Mouse (Mus musculus) midbrain, embryonic 12.5 days (tissue): ENCODE measurements around the gene Notum. TPM values are rescaled to one million over a fixed set of nuclear protein-coding genes. Genes with fewer than 3 reads are reported as not detected.
A peak's percentile ranks its signal among the peaks of the same experiment; 100 is the strongest.

ENCODE experiments used
- ATAC-seq: fragments of 200-750 bp; cut with Nextera tagmentation; 2 replicates; pipeline ENCODE4 v1.8.0; 2017; ENCODE audit warnings: low read depth, moderate TSS enrichment, moderate library complexity; ENCODE audit not compliant: low FRiP score
- H3K27ac ChIP-seq: fragments of 300-500 bp; sonication (generic); replicated peaks from 2 replicates; pipeline ENCODE4 v1.5.1; 2016; ENCODE audit warnings: mild to moderate bottlenecking
- H3K27me3 ChIP-seq: fragments of 300-500 bp; sonication (generic); 2 replicates; pipeline ENCODE4 v1.6.1; 2016; ENCODE audit warnings: mild to moderate bottlenecking
- H3K36me3 ChIP-seq: fragments of 300-500 bp; sonication (generic); 2 replicates; pipeline ENCODE4 v1.6.1; 2016
- H3K4me1 ChIP-seq: fragments of 300-500 bp; sonication (generic); 2 replicates; pipeline ENCODE4 v1.6.1; 2016
- H3K4me2 ChIP-seq: fragments of 300-500 bp; sonication (generic); replicated peaks from 2 replicates; pipeline ENCODE4 v1.6.1; 2016; ENCODE audit warnings: mild to moderate bottlenecking, moderate library complexity
- H3K4me3 ChIP-seq: fragments of 300-500 bp; sonication (generic); 2 replicates; pipeline ENCODE4 v1.5.1; 2016; ENCODE audit warnings: mild to moderate bottlenecking
- H3K9ac ChIP-seq: fragments of 300-500 bp; sonication (generic); replicated peaks from 2 replicates; pipeline ENCODE4 v1.6.1; 2016; ENCODE audit warnings: mild to moderate bottlenecking, moderate library complexity
- H3K9me3 ChIP-seq: fragments of 300-500 bp; sonication (generic); 2 replicates; pipeline ENCODE4 v1.6.1; 2016; ENCODE audit warnings: mild to moderate bottlenecking
- WGBS: fragments of 180-500 bp; shearing (Covaris S2); methylation state at CpG from one replicate; pipeline ENCODE4 v1.1.7; 2016; 5-methylcytosine and 5-hydroxymethylcytosine counted together
- polyA plus RNA-seq: library from polyadenylated mRNA; unstranded; fragments of >200 nt; fragmentation: Nextera tagmentation; extraction: Ambion mirVana; gene quantifications from 2 replicates; pipeline ENCODE4 v1.2.1, GENCODE M21; 2016

Gene Notum
- polyA plus RNA-seq, 1 experiment from 2014 or later, result 0.87 TPM

DNA sequence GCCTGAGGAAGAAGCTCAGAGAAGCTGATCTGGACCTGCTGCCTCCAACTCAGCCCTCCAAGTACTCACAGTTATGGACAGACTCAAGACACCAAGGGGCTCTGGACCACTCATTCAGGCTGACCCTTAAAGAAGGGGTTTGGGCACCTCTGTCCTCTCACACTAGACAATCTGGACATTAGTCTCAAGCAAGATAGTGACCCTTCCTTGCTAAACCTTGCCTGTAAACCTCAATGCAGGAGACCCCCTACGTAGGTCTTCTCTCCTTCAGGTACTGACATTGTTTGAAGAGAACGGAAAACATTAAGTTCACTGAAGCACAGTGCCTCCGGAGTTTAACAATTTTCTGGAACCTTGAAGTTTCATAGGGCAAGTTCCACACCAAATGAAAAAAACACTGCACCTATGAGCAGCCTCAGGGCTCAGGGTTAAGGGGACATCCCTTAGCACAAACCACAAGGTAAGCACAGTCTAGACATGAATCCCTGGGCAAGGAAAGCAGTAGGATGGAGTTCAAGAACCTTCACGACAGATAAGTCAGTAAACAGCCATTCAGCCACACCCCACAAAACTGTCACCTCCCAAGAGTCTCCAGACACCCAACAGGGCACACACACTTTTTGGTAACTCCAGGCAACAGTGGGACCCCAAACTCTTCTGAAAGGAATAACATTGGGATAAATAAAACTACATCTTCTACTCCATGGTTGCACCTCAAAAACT, 29.1 kb downstream of the Notum start:
- Histone ChIP-seq H3K4me2 (peak overlapping the region; percentile 96), H3K27me3 (no peaks in the 10 kb centered on the region), H3K4me3 (peak overlapping the region; percentile 97), H3K9ac (peak overlapping the region; percentile 93), H3K9me3 (no peaks in the 10 kb centered on the region), H3K4me1 (peaks cover 35% of the 10 kb centered on the region), H3K36me3 (peaks cover 20% of the 10 kb centered on the region), H3K27ac (peak overlapping the region; percentile 85)
- 66% methylated on average over 4 of the region's 4 CpGs for WGBS
- no peak for ATAC-seq

DNA sequence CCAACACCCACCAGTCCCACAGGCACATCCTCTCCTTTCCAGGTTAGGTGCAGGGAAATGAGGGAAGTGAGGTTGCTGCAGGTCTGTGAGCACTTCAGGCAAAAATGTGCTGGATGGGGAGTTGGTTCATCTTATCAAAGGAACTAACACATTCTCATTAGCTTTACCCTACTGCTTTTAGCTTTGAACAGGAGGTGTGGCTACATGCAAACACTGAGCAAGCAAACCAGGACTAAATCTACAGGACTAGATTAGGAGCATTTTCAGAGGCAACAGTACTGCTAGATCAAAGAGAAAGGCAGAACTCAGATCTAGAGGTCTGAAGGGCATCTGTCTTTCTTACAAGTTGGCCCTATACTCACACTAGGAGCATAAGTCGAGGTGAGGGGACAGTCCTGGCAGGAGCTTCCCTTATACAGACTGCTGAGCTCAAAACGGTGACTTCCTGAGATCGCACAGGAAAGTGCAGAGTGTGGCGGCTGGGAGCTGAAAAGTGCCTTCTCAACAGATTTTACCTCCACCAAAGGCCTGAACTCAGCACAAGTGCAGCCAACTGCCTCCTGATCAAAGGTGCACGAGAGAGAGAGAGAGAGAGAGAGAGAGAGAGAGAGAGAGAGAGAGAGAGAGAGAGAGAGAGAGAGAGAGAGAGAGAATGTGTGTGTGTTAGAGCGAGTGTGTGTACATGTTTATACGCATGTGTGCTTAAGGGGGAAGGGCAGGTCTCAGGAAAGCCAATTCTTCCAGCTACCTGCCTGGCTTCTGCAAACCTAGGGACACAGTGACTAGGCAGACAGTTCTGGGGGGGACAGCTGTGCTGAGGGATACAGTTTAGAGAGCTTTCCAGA, 29.9 kb downstream of the Notum start:
- Histone ChIP-seq H3K9ac (peak overlapping the region; percentile 46), H3K4me2 (peak overlapping the region; percentile 96), H3K36me3 (peaks cover 20% of the 10 kb centered on the region), H3K4me3 (peak overlapping the region; percentile 97; the same call in 1 of the 2 replicates), H3K27ac (peak overlapping the region; percentile 10; the same call in 1 of the 2 replicates), H3K27me3 (no peaks in the 10 kb centered on the region), H3K4me1 (peaks cover 35% of the 10 kb centered on the region), H3K9me3 (no peaks in the 10 kb centered on the region)
- no peak for ATAC-seq
- 42% methylated on average over 7 of the region's 7 CpGs for WGBS

DNA sequence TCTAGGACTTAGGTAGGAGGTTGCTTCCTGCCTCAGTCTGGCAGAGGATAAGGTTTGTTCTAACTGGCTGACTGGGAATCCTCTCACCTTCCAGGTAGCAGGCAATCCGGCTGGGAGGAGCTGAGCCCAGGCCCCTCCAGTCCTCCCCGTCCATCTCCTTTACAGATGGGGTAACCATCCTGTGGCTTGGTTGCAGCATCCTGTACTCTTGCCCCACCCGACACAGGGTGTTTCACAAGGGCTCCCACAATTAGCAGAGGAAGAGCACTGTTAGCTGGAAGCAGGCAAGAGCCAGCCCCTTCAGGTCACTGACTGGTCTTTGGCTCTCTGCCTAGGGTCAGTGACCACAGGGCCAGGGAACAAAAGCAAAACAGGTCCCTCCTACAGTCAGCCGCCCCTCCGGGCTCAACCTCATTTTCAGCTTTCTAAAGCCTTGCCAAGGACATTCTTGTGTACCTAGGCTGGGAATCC, 30.5 kb downstream of the Notum start:
- Histone ChIP-seq H3K4me2 (no peak overlapping the region), H3K4me1 (peaks cover 39% of the 10 kb centered on the region), H3K9ac (peak overlapping the region; percentile 46), H3K27me3 (no peaks in the 10 kb centered on the region), H3K4me3 (no peak overlapping the region), H3K9me3 (no peaks in the 10 kb centered on the region), H3K36me3 (peaks cover 20% of the 10 kb centered on the region), H3K27ac (peak overlapping the region; percentile 10; the same call in 1 of the 2 replicates)
- 31% methylated on average over 5 of the region's 5 CpGs for WGBS
- no peak for ATAC-seq

DNA sequence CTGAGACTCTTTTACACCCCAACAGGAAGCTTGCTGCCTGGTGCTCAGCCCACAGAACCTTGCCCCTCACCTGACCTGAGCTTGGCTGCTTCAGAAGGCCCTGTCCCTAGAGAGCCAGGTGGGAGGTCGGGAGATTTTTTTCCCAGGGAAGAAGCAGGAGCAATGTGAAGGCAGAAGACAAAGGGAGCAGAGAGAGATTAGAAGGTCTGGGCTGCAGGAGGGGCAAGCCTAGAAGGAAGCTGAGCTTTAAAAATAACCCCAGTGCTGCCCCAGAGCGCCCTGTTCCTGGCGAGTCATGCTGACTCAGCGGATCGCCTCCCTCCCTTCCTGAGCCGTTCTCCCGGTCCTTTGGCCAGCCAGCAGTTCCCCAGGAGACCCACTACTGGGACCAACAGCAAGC, 31.1 kb downstream of the Notum start:
- Histone ChIP-seq H3K27me3 (no peaks in the 10 kb centered on the region), H3K9me3 (no peaks in the 10 kb centered on the region), H3K36me3 (peaks cover 20% of the 10 kb centered on the region), H3K4me2 (peak overlapping the region; percentile 17; the same call in 1 of the 2 replicates), H3K9ac (peak overlapping the region; percentile 46; the same call in 1 of the 2 replicates), H3K27ac (no peak overlapping the region), H3K4me3 (0 out of 2 replicates have a peak overlapping the region, but pooled peaks have one; percentile 4), H3K4me1 (peaks cover 43% of the 10 kb centered on the region)
- ATAC-seq, result no peak
- 28% methylated on average over 7 of the region's 7 CpGs for WGBS

DNA sequence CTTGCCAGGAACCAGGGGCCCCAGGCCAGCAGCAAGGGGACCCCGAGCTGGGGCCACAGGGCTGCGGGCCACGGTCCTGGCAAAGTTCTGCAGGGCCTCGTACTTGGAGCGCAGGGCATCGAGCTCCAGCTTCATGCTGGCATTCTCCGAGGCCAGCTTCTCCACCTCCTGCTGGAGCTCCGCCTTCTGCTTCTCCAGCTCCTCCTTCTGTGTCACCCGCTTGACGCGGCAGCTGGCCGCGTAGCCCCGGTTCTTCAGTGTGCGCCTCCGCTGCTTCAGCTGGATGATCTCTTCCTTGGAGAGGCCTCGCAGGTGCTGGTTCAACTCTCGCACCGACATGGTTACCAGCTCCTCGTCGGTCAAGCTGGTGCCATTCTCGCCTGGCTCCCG, 31.6 kb downstream of the Notum start:
- H3K4me3 ChIP-seq, result 0 out of 2 replicates have a peak overlapping the region, but pooled peaks have one; percentile 4

DNA sequence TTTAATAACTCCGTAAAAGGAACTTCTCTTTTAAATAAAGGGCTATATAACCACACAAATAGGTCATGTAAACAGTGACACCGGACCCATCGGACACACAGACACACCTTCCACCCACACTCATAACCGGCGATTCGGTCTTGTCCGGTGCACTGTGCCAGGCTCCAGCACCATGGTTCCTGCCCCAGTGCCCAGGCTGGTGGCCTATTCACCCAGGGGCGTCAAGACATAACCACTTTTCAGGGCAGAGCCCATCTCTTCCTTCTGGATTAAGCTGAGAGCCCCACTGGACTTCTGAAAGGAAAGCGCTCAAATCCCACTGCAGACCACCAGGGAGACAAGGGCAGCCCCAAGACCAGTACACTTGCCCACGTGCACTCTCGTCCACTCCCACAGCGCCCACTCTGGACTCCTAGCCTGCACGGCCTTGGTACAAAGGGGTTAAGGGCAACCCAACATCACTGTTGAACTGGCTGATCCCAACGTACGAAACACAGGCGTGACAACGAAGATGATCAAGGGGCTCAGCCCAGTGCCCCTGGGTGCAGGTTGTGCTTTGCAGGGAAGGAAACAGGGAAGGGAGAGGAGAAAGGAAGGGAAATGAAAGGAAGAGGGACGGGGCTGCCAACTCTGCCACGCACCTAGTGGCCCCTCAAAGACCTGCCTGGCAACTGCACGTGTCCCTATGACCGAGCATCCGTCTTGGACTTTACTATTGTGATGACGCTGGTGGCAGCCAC, 32.2 kb downstream of the Notum start:
- Histone ChIP-seq H3K27ac (no peak overlapping the region), H3K4me2 (no peak overlapping the region)

More for the DNA sequence above, 31.6 kb downstream of the Notum start:
- H3K9ac ChIP-seq, result peak overlapping the region; percentile 46
- no peaks in the 10 kb centered on the region for H3K27me3 ChIP-seq
- H3K4me1 ChIP-seq, result peaks cover 43% of the 10 kb centered on the region
- H3K4me2 ChIP-seq, result no peak overlapping the region
- H3K9me3 ChIP-seq, result no peaks in the 10 kb centered on the region
- ATAC-seq, result no peak
- no peak overlapping the region for H3K27ac ChIP-seq
- 79% methylated on average over 23 of the region's 23 CpGs for WGBS
- peaks cover 20% of the 10 kb centered on the region for H3K36me3 ChIP-seq

DNA sequence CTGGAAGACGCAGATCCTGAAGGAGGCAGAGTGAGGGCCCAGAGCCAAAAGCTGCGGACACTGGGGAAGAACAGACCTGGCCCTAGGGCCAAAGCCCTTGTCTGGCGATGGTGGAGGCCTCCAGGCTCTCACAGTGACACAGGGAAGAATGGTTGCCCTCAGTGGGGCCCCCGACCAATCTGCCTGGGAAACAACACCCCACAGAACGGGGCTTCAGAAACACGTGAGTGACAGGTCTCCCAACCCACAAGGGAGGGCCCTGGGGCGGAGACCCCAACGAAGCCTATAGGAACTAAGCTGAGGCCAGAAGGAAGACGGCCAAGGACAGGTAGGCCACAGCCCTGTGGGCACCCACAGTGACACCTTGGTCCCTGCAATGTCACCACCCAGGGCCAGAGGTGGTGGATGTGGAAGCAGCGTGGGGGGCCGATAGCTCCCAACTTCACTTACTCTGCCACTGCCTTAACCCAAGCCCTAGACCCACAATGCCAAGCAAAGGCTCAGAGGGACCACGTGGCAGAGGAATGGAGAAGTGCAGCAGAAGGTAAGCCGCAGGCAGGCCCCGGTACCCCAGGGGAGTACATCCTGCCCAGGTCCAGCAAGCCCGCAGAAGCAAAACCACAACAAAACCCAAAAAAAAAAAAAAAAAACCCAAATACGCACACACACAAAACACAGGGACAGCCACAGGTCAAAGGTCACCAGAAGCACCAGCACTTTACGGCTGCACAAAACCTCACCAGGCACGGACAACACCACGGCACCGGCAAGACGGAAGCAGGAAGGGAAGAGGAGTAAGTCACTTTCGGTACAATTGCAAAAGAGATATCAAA, 33.3 kb downstream of the Notum start:
- ATAC-seq, result no peak
- WGBS, result 85% methylated on average over 22 of the region's 22 CpGs

More for the DNA sequence above, 32.2 kb downstream of the Notum start:
- 95% methylated on average over 23 of the region's 23 CpGs for WGBS
- peaks cover 20% of the 10 kb centered on the region for H3K36me3 ChIP-seq
- H3K4me1 ChIP-seq, result peaks cover 49% of the 10 kb centered on the region
- H3K9ac ChIP-seq, result no peak overlapping the region
- H3K27me3 ChIP-seq, result no peaks in the 10 kb centered on the region
- H3K4me3 ChIP-seq, result no peak overlapping the region
- no peak for ATAC-seq
- H3K9me3 ChIP-seq, result no peaks in the 10 kb centered on the region

DNA sequence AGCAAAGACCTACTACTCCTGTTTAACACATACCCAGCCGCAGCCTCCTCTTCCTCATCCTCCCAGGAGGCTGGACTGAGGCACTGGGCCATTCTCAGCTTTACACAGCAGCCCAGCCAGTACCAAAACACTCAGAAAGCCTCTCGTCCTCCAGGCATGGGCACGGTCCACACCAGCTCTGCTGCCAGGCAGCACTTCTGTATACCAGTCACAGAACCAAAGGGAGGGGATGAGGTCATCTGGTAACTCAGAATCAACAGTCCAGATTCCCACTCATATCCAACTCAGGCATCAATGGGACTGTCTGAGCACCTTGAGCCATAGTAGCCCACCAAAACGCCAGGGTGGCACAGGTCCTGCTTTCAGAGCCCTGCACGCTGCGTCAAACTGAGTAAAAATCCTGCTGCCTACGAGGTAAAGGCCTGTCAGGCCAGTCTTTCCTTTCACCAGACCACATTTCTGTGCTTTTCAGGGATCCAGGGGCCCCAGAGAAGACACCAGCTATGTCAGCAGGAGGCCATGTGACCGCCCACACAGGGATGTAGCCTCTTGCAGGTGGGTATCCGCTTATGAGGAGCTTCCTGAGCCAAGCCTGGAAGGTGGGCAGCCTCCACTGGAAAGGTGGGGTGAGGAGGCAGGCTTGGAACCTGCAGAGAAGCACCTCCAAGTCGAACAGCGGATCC, 34.0 kb downstream of the Notum start:
- peaks cover 47% of the 10 kb centered on the region for H3K4me1 ChIP-seq
- H3K36me3 ChIP-seq, result peaks cover 25% of the 10 kb centered on the region
- 94% methylated on average over 11 of the region's 11 CpGs for whole genome bisulfite sequencing
- no peak for ATAC-seq
- no peak overlapping the region for H3K9ac ChIP-seq
- H3K27me3 ChIP-seq, result no peaks in the 10 kb centered on the region
- no peak overlapping the region for H3K4me2 ChIP-seq
- no peaks in the 10 kb centered on the region for H3K9me3 ChIP-seq
- no peak overlapping the region for H3K27ac ChIP-seq
- no peak overlapping the region for H3K4me3 ChIP-seq

More for the DNA sequence above, 33.3 kb downstream of the Notum start:
- Histone ChIP-seq H3K36me3 (peaks cover 20% of the 10 kb centered on the region), H3K9me3 (no peaks in the 10 kb centered on the region), H3K4me1 (peaks cover 54% of the 10 kb centered on the region), H3K4me3 (no peak overlapping the region), H3K27ac (no peak overlapping the region), H3K4me2 (no peak overlapping the region), H3K27me3 (no peaks in the 10 kb centered on the region), H3K9ac (no peak overlapping the region)

DNA sequence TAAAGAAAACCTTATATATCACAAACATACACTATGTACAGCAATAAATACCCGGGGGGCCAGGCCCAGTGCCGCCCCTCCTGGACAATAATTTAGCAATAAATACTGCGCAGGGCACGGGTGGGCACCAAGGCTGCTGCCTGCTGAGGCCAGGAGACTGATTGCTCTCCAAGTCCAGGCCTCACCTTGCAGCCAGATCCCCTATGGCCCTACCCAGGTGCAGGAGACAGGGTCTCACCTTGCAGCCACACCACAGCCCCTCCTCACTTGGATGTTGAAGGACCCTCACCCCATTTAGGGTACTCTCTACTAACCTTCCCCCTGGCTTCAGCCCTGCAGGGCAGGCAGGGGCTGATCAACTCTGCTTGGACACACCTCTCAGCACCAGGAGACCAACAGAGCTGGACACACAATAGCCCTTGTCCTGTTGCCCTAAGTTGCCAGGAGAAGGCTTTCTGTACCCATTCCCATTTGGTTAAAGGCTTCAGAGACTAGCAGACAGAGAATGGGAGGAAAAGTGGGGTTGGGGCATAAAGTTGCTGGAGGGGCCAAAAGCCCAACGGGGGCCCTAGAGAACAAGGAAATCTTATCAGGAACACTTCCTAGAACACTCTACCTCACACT, 35.7 kb downstream of the Notum start, which contains the start of gene Sirt7:
Gene Sirt7 (minus strand): TSS at position 89 of the 624 bp plus-strand sequence.
- WGBS, result 27% methylated on average over 5 of the region's 5 CpGs
- peak within 1 kb of the TSS; percentile 99 for H3K4me3 ChIP-seq
- H3K36me3 ChIP-seq, result peaks cover 40% of the 10 kb centered on the region
- H3K27ac ChIP-seq, result peak within 1 kb of the TSS; percentile 78
- peak within 1 kb of the TSS; percentile 84 for H3K9ac ChIP-seq
- peaks cover 30% of the 10 kb centered on the region for H3K4me1 ChIP-seq
- no peaks in the 10 kb centered on the region for H3K27me3 ChIP-seq
- no peaks in the 10 kb centered on the region for H3K9me3 ChIP-seq
- peak within 1 kb of the TSS; percentile 100 for H3K4me2 ChIP-seq
- ATAC-seq, result peak; percentile 68

DNA sequence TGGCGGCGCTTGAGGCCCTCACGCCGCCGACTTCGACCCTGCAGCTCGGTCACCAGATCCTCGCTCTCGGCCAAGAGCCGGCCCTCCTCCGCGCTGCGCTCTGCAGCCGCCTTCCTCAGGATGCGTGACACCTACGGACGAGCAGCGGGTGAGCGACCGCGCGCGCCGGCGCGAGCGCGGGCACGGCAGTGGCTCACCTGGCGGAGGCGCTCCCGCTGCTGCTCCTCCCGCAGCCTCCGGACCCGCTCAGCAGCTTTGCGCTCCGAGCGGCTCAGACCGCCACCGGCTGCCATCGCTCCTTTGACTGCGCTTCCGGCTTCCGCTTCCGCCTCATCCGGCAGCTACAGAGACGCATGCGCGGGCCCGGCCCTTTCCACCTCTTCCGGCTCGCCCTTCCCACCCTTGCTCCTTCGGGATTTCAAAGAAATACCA, 36.3 kb downstream of the Notum start:
- peak overlapping the region; percentile 100 for H3K4me2 ChIP-seq
- peak overlapping the region; percentile 99 for H3K4me3 ChIP-seq
- ATAC-seq, result peak; percentile 81
- under 1% methylated on average over 52 of the region's 53 CpGs for WGBS
- peak overlapping the region; percentile 78 for H3K27ac ChIP-seq
- H3K36me3 ChIP-seq, result peaks cover 46% of the 10 kb centered on the region
- H3K4me1 ChIP-seq, result peaks cover 25% of the 10 kb centered on the region
- H3K9ac ChIP-seq, result peak overlapping the region; percentile 84
- H3K27me3 ChIP-seq, result no peaks in the 10 kb centered on the region
- H3K9me3 ChIP-seq, result no peaks in the 10 kb centered on the region
